Mouse (Mus musculus): ENCODE measurements around the gene Dclk2.

Gene Dclk2

DNA sequence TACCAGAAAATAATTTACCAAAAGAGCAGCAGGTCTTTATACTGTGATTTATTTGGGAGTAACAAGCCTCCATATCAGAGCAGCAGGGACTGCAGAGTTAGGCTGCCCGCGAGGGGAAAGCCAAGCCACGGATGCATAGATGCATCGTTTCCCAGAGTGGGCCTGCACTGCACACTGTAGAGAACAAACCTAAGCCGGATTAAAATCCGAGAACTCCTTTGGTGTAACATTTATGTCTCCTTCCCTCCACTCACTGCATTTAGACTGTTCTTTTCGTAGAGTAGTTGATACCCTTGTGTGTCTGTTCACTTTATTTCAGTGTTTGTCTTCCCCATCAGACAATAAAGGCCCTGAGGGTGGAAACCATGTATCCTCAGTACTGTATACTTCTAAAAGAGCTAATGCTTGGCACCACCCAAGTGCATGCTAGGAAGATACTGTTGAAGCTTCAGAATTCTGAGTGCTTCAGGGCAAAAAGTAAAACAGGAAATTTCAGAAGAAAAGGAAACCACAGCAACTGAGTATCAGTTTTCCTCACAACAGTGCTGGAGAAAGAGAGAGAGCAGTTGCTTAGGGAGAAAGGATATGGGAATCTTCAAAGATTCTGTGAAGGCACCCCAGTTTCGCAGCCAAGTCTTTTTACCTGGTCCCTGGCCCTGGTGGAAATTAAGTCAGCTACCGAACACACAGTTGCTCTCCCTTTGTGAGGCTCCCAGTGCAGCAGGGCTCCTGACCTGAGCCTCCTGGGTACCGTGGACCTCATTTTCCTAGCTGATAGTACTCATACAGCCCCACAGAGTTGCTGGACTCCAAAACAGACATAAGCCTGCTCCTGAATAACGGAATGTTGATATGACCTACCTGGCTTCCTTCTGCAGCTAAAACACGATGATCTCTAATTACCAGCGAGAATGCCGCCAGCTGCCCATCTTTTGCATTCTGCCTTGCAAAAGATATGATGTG is 165.8 kb downstream of the Dclk2 start:
- no peak for DNase-seq

DNA sequence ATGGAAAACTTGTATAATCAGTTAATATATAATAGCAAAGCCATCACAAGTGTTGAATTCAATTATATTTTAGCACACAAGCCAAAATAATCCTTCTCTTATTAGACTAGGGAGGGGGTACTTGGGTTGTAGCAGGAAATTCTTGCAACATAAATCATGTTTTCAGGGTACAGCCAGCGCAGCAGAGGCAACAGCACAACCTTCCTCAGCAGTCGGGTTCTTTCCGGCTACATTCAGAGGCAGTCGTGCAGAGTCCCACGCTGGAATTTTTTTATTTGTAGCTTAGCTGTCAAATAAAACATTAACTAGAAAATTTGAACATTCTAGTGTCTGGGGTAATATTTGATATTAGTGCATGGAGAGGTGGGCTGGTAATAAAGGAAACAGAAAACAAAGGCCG is 166.5 kb downstream of the Dclk2 start:
- no peak for DNase-seq

DNA sequence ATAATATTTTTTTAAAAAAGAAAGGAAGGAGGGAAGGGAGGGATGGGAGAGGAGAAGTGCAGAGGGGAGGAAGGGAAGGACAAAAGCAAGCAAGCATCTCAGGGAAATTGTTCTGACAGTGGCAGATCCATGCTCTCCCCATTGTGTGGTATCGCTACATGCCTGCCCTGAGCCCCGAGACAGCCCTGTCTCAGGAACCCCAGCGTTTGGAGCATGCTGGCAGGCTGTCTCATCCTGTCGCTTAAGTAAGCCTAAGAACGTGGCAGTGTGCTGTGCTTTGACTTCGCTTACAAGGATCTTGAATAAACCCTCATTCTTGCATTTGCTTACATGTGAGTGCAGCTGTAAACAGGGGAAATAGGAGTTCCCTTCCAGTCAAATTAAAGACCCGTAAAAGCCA is 170.0 kb downstream of the Dclk2 start:
- no peak for DNase-seq

DNA sequence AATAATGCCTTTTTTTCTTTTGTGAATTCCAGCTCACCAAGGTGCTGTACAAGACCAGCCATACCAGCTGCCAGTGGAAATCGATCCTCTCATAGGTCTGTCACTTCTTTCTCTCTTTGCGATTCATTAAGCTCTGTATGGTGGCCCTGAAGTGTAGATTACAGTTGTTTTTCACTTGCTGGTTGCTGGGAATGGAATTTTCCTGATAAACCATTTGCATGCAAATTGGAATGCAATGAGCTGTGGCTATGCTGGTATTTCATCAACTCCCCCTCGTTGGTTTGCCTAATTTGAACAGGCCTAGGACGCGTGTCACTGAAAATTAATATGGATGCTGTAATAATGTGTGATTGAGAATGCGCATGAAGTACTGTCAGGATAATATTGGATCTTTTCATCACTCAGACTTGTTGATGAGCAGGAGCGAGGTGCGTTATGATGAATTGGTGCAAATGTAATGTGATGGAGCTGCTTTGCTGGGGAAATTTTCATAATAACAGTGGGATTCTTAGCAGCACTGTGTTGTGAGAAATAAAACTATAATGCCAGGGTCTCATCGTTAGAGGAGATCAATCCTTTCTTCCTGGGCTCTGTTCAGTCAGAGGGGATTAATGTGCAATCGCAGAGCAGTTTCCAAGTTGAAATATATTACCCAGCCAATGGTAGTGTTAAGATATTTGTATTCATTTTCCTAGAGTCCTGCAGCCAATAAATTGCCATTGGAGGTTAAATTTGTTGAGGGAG is 174.7 kb downstream of the Dclk2 start:
- no peak for DNase-seq

DNA sequence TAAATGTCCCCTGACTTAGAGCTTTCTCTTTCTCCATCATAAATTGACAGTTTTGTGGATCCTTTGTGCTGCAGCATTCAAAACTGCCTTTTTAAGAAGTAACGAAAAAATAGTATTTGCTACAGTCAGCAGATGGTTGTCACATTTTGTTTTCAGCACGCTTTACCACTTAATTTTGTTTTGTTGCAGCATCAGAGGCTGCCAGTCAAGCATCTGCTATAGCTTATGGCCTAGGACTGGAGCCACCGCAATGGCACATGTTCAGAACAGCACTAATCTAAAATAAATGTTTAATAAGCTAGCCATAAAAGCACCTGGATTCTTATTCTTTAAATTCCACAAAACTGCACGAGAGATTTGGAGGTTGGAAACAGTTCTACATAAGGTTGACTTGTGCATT is 175.3 kb downstream of the Dclk2 start:
- DNase-seq: no peak

DNA sequence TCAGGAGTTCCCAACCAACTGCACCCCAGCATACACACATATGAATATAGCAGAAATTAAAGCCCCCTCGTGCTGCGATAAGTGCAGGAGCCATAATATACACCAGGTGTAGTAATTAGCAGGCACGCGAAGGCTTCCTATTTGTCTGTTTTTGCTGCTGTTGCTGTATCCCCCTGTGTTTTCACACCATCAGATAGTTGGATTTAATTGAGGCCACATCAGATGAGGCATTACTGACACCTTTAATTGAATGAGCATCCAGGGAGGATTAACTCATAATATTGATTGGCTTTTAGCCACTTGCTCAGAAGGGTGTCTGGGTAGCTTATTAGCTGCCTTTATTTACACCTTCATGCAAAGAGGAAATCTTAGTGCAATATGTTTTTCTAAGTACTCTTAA is 180.9 kb downstream of the Dclk2 start:
- no peak for DNase-seq

DNA sequence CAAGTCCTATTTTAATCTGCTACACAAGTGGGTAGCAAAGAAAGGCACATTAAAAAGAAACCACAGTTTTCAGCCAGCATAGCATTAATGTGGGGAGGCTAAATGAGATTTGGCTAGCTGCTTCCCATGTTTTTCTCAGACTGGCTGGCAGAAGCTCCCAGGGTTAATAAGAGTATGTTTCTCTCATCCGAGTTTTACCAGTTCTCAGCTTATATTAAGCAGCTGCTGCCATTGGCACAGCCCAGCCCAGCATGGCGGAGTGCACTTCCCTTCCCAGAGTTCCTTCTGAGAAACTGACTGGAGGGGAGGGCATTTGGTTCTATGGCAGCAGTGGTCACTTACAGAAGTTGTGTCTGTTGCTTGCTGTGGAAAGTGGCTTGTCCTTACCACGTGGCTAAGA is 181.8 kb downstream of the Dclk2 start:
- DNase-seq: no peak

Measured in thymus, postnatal 4 days (tissue).